Mouse (Mus musculus) forebrain, embryonic 11.5 days (tissue): ENCODE measurements around the gene Sept9. TPM values are rescaled to one million over a fixed set of nuclear protein-coding genes. Genes with fewer than 3 reads are reported as not detected.

Experiments used
- ATAC-seq: fragments of 200-750 bp; cut with Nextera tagmentation; replicated peaks from 2 replicates; pipeline ENCODE4 v1.8.0; 2017; ENCODE audit warnings: moderate TSS enrichment; ENCODE audit not compliant: low FRiP score
- DNase-seq: peaks from one replicate; pipeline ENCODE4 v3.0.0-alpha.2; 2017; ENCODE audit warnings: low spot score
- H3K27ac ChIP-seq: fragments of 300-500 bp; sonication (generic); 2 replicates; pipeline ENCODE4 v1.5.1; 2014; ENCODE audit warnings: low read depth, low read length
- H3K27me3 ChIP-seq: fragments of 300-500 bp; sonication (generic); 2 replicates; pipeline ENCODE4 v1.6.1; 2014; ENCODE audit warnings: mild to moderate bottlenecking, low read length, mixed read lengths; ENCODE audit not compliant: control insufficient read depth, insufficient read depth
- H3K36me3 ChIP-seq: fragments of 300-500 bp; sonication (generic); 2 replicates; pipeline ENCODE4 v1.6.1; 2014; ENCODE audit warnings: mild to moderate bottlenecking, low read length, moderate library complexity, mixed read lengths; ENCODE audit not compliant: control insufficient read depth, insufficient read depth
- H3K4me1 ChIP-seq: fragments of 300-500 bp; sonication (generic); replicated peaks from 2 replicates; pipeline ENCODE4 v1.6.1; 2014; ENCODE audit warnings: low read length, mixed read lengths; ENCODE audit not compliant: control insufficient read depth, insufficient read depth
- H3K4me2 ChIP-seq: fragments of 300-500 bp; sonication (generic); 2 replicates; pipeline ENCODE4 v1.6.1; 2014; ENCODE audit warnings: low read depth, mild to moderate bottlenecking, low read length, moderate library complexity, mixed read lengths; ENCODE audit not compliant: severe bottlenecking
- H3K4me3 ChIP-seq: fragments of 300-500 bp; sonication (generic); 2 replicates; pipeline ENCODE4 v1.5.1; 2014; ENCODE audit warnings: low read depth, low read length
- H3K9ac ChIP-seq: fragments of 300-500 bp; sonication (generic); 2 replicates; pipeline ENCODE4 v1.6.1; 2014; ENCODE audit warnings: low read length
- H3K9me3 ChIP-seq: fragments of 300-500 bp; sonication (generic); 2 replicates; pipeline ENCODE4 v1.6.1; 2016; ENCODE audit warnings: low read length, mixed read lengths; ENCODE audit not compliant: control insufficient read depth
- WGBS: fragments of 180-500 bp; shearing (Covaris S2); extraction: QIAGEN DNeasy Blood & Tissue Kit; methylation state at CpG from one replicate; pipeline ENCODE4 v1.1.7; 2014; 5-methylcytosine and 5-hydroxymethylcytosine counted together
- polyA plus RNA-seq: library from polyadenylated mRNA; unstranded; fragments of >200 nt; fragmentation: Nextera tagmentation; extraction: Ambion mirVana; gene quantifications from 2 replicates; pipeline ENCODE4 v1.2.1, GENCODE M21; 2014

Sept9 gene
- polyA plus RNA-seq, 1 experiment from 2014 or later = 172 TPM

DNA sequence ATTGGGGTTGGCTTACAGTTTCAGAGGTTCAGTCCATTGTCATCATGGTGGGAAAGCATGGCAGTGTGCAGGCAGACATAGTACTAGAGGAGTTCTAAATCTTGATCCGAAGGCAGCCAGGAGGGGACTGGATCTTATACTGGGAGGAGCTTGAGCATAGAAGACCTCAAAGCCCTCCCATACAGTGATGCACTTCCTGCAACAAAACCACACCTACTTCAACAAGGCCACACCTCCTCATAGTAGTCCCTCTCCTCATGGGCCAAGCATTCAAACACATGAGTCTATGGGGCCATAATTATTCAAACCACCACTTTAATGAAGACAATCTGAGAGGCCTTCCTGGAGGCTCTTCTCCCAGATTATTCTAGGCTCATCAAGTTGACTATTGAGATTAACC is 57.8 kb downstream of the Sept9 start:
- WGBS = 88% methylated on average over 1 of the region's 1 CpGs
- no peak for ATAC-seq
- Histone ChIP-seq H3K27ac (no peak overlapping the region), H3K9me3 (no peaks in the 10 kb centered on the region), H3K27me3 (no peaks in the 10 kb centered on the region), H3K36me3 (no peaks in the 10 kb centered on the region), H3K4me2 (no peak overlapping the region), H3K4me3 (no peak overlapping the region), H3K9ac (no peak overlapping the region), H3K4me1 (peaks cover 5% of the 10 kb centered on the region; the same call in 1 of the 2 replicates)
- DNase-seq = no peak

DNA sequence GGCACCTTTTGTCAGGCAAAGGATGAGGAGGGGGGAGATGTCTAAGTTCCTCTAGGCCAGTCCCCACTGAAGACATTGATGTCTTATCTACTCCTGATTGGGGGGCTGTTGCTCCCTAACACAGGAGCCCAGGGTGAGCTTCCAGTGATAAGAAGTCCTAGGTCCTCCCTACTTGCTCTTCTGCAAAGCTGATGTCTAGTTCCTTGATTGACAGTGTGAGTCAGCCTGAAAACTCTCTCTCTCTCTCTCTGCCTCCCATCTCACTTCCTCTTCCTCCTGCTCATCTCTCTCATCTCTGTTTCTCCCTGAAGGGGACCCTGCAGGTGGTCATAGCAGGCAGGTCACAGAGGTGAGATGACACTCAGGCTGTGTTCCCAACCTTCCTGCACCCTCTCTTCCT is 58.4 kb downstream of the Sept9 start:
- no peak for DNase-seq
- no peak for ATAC-seq

DNA sequence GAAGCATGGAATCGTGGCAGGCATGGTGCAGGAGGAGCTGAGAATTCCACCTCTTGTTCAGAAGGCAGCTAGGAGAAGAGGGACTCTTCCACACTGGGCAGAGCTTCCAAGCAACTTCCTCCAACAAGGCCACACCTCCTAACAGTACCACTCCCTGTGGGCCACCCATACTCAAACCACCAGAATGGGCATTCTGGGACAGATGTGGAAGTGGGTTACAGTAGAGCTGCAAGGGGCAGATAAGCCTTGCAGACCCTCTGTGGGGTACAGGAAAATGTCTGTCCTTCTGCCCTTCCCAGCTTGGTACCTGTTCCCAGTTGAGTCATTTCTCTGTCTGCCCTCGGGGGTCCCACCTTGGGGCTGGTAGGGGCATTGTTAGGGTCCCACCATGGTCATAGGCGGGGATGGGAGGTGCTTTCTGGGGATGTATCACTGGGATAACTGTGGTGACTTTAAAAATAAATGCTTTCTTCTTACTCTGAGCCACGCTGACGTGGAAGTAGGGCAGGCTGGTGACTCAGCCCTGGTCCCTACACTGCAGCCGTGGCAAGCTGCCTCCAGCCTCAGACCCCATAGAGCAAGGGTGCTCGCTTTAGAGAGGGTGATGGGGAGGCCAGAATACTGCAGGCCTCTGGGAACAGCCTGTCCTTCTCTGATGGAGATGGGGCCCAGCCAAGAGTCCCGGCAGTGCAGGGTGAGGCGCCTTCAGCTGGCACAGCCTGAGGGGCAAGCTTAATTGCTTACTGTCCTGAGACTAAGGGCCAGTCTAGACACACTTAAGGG is 59.9 kb downstream of the Sept9 start:
- no peak overlapping the region for H3K27ac ChIP-seq

More for the DNA sequence above, 58.4 kb downstream of the Sept9 start:
- Histone ChIP-seq H3K4me1 (peaks cover 5% of the 10 kb centered on the region; the same call in 1 of the 2 replicates), H3K27ac (no peak overlapping the region), H3K9me3 (no peaks in the 10 kb centered on the region), H3K36me3 (no peaks in the 10 kb centered on the region), H3K4me2 (no peak overlapping the region), H3K4me3 (no peak overlapping the region), H3K27me3 (no peaks in the 10 kb centered on the region), H3K9ac (no peak overlapping the region)

DNA sequence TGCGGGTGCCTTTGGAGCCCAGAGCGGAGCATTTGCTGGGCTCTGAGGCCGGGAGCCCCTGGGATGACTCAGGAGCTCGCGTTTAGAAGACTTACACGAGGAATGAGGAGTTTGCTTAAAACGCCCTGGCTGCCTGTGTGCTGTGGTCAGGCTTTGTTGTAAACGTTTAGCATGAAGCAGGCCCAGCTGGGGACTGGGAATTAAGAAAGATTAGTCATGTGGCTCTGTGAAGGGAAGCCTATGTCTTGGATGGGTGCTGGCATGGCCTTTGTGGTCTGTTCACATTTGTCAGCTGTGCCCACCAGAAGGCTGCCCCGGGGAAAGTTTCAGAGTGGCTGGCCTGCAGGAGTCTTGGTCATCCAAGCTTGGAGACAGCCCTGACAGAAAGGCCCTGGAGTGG is 61.2 kb downstream of the Sept9 start:
- Histone ChIP-seq H3K4me1 (peaks cover 12% of the 10 kb centered on the region; the same call in 1 of the 2 replicates), H3K4me2 (no peak overlapping the region), H3K27ac (no peak overlapping the region), H3K27me3 (no peaks in the 10 kb centered on the region), H3K4me3 (no peak overlapping the region), H3K9me3 (no peaks in the 10 kb centered on the region), H3K9ac (no peak overlapping the region), H3K36me3 (no peaks in the 10 kb centered on the region)
- WGBS = 60% methylated on average over 9 of the region's 9 CpGs
- ATAC-seq (no peak), DNase-seq (no peak)

More for the DNA sequence above, 59.9 kb downstream of the Sept9 start:
- H3K4me3 ChIP-seq = no peak overlapping the region
- H3K4me1 ChIP-seq = peaks cover 6% of the 10 kb centered on the region; the same call in 1 of the 2 replicates
- no peaks in the 10 kb centered on the region for H3K36me3 ChIP-seq
- DNase-seq (no peak), ATAC-seq (no peak)
- no peak overlapping the region for H3K4me2 ChIP-seq
- no peaks in the 10 kb centered on the region for H3K27me3 ChIP-seq
- H3K9ac ChIP-seq = no peak overlapping the region
- WGBS = 89% methylated on average over 9 of the region's 9 CpGs
- no peaks in the 10 kb centered on the region for H3K9me3 ChIP-seq

DNA sequence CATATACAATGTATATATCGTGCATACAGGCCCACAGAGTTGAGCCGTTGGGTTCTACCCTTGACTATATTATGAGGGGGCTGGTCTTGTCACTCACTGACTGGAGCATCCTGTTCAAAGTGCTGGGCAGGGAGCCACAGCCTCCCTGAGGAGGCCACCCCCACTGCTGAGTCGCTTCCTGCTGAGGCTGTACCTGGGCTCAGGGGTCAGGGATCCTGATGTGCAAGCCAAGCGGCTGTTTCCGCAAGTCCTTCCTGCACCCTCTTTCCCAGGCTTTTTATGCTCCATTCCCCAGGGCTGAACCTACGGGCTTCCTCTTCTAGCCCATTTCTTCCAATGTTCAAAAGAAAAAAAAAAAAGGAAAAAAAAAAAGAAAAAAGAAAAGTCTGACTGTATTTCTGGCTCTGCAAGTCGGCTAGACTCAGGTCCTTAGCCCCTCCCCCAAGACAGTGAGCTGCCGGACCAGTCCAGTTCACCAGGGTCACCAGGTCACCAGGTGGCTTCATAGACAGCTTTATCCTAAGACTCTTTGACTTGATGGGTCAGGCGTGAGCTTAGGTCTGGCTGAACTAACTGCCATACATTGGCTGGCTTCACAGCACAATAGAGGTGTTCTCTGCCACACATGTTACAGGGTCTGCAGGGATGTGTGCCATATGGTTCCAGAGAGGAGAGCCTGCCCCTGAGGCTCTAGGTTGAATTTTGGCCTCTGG is 63.8 kb downstream of the Sept9 start:
- DNase-seq (no peak), ATAC-seq (no peak)
- H3K27me3 ChIP-seq = no peaks in the 10 kb centered on the region
- H3K9ac ChIP-seq = no peak overlapping the region
- H3K36me3 ChIP-seq = no peaks in the 10 kb centered on the region
- H3K4me2 ChIP-seq = no peak overlapping the region
- 58% methylated on average over 9 of the region's 9 CpGs for WGBS
- no peaks in the 10 kb centered on the region for H3K9me3 ChIP-seq
- peaks cover 11% of the 10 kb centered on the region; the same call in 1 of the 2 replicates for H3K4me1 ChIP-seq
- H3K4me3 ChIP-seq = no peak overlapping the region
- no peak overlapping the region for H3K27ac ChIP-seq

DNA sequence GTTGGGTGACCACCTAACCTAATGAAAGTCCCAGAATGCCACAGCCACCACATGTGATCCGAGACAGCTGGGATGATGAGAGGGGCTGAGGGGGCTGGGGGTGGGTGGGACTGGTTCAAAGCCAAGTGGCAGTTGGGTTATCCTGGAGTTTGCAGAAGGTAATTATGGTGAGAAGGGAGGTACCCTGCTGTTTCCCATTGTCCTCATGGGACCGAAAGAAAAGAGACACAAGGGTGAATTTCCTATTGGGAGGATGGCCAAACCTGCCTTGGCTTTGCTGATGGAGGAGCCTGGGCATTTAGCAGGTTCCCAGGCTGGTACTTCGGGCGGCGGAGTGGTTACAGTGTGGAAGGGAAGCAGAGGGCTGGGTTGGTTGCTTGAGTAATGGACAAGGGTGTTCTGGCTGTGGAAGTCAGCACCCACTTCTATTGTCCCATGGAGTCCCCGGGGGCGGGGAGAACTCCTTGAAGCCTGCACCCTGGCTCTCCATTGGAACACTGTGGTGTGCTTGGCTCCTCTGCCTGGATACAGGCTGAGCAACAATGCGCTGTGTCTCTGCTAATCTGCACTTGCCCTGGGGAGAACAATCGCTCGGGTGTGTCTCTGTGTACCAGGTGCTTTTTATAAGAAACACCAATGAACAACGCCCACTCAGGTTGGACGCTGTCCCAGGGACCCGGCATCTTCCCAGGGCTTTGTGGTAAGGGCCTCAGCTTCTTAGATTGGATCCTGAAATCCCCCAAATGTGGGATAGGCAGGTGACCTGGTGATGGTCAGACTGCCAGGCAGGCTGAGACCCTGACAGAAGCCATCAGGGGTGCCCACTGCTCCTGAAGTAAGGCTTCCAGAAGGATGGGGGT is 64.9 kb downstream of the Sept9 start:
- Histone ChIP-seq H3K36me3 (no peaks in the 10 kb centered on the region), H3K9me3 (no peaks in the 10 kb centered on the region), H3K4me2 (no peak overlapping the region), H3K4me1 (peaks cover 20% of the 10 kb centered on the region), H3K27ac (no peak overlapping the region), H3K4me3 (no peak overlapping the region), H3K9ac (no peak overlapping the region), H3K27me3 (no peaks in the 10 kb centered on the region)
- ATAC-seq (no peak), DNase-seq (no peak)
- WGBS = 57% methylated on average over 13 of the region's 13 CpGs

DNA sequence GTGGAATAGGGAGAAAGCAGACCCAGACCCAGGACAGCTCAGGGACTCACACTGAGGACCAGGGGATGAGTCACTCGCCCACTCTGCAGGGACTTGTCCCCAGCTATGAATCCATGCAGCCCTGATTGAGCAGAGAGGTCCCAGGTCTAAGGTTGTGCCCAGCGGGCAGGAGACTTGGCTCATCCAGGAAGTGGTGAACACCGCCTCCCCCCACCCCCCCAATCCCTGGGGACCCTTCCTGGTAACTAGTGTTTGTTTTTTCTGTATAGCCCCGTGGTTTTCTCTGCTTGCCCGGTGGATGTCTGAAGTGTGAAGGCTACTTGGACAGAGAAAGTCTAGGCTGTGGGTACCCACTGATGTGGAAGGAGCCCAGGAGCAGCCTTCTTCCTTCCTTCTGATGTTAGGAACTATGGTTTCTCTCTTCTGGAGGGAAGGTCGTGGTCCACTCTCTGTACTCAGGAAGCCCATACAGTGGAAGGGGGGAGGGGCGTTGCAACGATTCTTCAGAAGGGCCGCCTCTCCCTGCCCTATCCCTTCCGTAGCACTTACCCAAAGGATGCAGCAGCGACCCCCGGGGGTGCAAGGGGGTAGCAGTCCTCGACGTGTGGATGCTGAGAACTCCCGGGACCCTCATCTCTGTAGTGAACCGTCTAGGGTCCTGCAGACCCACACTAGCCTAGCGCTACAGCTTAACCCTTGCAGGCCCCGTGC is 66.0 kb downstream of the Sept9 start:
- H3K36me3 ChIP-seq = no peaks in the 10 kb centered on the region
- ATAC-seq (peak; percentile 13; the same call in 1 of the 2 replicates), DNase-seq (peak; percentile 82)
- H3K9me3 ChIP-seq = no peaks in the 10 kb centered on the region
- peak overlapping the region; percentile 71 for H3K4me3 ChIP-seq
- peak overlapping the region; percentile 81 for H3K9ac ChIP-seq
- 5% methylated on average over 18 of the region's 18 CpGs for WGBS
- peaks cover 26% of the 10 kb centered on the region for H3K4me1 ChIP-seq
- H3K27me3 ChIP-seq = no peaks in the 10 kb centered on the region
- peak overlapping the region; percentile 69 for H3K4me2 ChIP-seq
- H3K27ac ChIP-seq = peak overlapping the region; percentile 72; the same call in 1 of the 2 replicates
